Mouse (Mus musculus): ENCODE measurements around the gene Sema6c.
A peak's percentile ranks its signal among the peaks of the same experiment; 100 is the strongest.
"Not testable (repeated sequence)": the region's sequence is repeated elsewhere in the genome, so short reads cannot be mapped to it uniquely, and the experiment has no call there.

The Sema6c gene

DNA sequence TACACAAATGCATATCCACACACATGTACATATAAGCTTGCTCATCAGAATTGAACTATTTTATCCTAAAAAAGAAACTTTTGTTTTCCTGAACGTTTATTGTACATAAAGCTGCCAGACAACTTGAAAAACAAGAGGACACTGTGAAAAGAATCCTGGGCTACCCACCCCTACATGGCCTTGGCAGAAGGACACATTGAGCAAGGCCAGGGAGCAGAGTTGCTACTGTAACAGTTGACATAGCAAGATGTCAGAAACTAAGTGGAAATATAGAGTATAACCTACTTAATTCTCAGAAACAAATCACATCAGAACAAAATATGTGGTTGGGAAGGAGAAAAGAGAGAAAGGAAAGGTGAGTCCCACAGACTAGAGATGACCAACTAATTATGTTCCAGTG, 21.6 kb downstream of the Sema6c start:
- DNase-seq (ENCODE audit: extremely low read depth, low read depth, low spot score): no peak

GRCm38 (mm10) chr3:95184796-95185577, 24.7 kb downstream of the Sema6c start:
- DNase-seq (ENCODE audit: extremely low read depth, low read depth, low spot score): no peak

DNA sequence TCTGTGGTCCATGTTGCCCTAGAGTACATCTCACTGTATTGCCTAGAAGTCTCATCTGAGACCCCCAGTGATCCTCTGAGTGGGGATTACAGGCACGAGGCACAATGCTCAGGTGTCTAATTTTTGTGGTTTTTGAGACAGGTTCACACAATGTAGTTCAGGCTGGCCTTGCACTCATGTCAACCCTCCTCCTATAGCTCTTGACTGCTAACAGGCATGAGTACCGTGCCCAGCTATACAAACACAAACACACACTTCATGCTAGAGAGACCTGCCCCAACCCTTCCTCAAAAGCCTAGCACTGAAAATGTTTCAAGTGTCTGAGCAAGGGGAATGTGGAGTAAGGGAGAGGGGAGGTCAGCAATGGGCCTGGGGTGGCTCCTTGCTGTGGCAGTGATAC, 25.8 kb downstream of the Sema6c start:
- DNase-seq (ENCODE audit: extremely low read depth, low read depth, low spot score): no peak

DNA sequence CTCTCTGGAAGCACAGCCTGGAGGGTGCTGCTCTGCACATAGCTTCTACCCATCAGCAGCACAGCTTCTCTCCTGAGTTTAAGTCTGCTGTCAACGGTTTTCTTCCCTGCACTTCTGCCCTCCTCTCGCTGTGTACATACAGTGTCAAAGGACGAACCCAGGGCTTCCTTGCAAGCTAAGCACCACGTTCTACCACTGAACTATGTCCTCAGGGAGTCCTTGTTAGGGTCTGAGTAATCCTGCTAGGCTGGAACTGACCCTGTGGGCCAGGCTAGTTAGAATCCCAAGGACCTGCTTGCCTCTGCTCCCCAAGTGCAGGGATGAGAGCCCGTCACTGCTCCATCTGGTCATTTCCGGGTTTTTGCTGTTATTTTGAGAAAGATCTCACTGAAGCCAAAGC, 26.6 kb downstream of the Sema6c start:
- no peak for DNase-seq (ENCODE audit: extremely low read depth, low read depth, low spot score)

GRCm38 (mm10) chr3:95194721-95195135, 34.5 kb downstream of the Sema6c start:
- peak; percentile 78 for DNase-seq (ENCODE audit: extremely low read depth, low read depth, low spot score)

GRCm38 (mm10) chr3:95195772-95196171, 35.5 kb downstream of the Sema6c start:
- no peak for DNase-seq (ENCODE audit: extremely low read depth, low read depth, low spot score)

GRCm38 (mm10) chr3:95199101-95199500, 38.8 kb downstream of the Sema6c start:
- no peak for DNase-seq (ENCODE audit: extremely low read depth, low read depth, low spot score)

DNA sequence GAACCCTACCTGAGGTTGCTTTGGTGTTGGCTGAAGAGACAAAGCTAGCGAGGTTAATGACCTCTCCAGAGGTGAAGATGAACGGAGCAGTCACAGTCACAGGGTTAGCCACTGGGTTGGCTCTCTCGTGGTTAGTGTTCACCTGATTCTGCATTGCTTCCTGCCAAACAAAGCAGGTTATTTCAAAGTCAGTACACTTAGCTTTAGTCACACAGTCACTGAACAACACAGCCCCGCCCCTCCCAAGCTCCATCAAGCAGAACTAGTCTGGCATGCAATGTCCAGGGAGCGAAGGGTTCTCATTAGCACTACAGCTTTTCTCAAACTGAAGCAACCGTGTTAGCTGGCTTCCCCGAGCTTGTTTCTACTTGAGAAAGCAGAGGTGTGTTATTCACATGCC, 39.9 kb downstream of the Sema6c start:
- DNase-seq (ENCODE audit: extremely low read depth, low read depth, low spot score): no peak

DNA sequence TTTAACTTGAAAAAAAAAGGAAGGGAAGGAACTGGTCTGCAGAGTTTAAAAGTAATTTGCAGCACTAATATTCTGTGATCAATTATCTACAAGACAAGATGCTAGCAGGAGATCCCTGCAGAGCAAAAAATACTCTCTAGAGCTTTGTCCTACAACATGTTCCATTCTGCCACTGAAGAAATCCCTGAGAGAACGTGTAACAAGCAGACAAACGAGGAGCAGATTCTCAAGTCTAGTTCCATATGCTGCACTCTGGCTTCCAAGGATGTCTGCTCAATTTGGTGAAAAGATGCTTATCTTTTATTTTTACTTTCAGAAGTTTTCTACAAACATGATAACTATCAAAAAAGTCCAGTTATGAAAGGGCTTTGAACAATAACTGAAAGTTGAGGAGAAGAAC, 40.3 kb downstream of the Sema6c start:
- no peak for DNase-seq (ENCODE audit: extremely low read depth, low read depth, low spot score)

- no peak for DNase-seq (ENCODE audit: extremely low read depth, low read depth, low spot score)
These were observed 43.6 kb downstream of the Sema6c start for GRCm38 (mm10) chr3:95203880-95204279.

DNA sequence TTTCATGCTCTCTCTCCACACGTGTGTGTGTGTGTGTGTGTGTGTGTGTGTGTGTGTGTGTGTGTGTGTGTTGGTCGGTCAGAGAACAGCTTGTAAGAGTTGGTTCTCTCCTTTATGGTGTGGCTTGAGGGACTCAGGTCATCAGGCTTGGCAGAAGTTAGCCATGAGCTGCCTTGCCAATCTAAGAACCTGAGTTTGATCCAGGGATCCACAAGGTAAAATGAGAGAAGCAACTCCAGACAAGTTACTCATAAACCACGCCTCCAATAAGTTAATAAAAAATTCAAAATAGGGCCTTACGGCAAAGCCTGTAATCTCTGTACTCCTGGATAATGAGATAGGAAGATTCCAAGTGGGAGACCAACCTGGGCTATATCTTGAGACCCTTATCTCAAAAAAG, 48.0 kb downstream of the Sema6c start:
- no peak for DNase-seq (ENCODE audit: extremely low read depth, low read depth, low spot score)

- no peak for DNase-seq (ENCODE audit: extremely low read depth, low read depth, low spot score)
These were observed 50.3 kb downstream of the Sema6c start for GRCm38 (mm10) chr3:95210585-95210984.

GRCm38 (mm10) chr3:95212889-95213608, 52.8 kb downstream of the Sema6c start:
- not testable (repeated sequence) for DNase-seq (ENCODE audit: extremely low read depth, low read depth, low spot score)

DNA sequence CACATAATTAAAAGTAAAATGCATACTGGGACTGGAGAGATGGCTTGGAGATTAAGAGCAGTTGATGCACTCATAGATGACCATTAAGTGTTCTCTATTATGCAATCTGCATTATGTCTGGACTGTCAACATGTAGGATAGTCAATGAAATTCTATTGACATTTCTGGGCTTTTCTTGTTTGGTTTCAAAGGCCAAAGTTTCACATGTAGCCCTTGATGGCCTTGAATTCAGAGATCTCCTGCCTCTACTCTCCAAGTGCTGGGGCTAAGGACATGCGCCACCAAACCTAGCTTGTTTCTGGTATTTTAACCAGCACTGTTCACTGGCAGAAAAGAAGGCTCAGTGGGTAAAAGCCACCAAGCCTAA, 53.3 kb downstream of the Sema6c start:
- DNase-seq (ENCODE audit: extremely low read depth, low read depth, low spot score): no peak

DNA sequence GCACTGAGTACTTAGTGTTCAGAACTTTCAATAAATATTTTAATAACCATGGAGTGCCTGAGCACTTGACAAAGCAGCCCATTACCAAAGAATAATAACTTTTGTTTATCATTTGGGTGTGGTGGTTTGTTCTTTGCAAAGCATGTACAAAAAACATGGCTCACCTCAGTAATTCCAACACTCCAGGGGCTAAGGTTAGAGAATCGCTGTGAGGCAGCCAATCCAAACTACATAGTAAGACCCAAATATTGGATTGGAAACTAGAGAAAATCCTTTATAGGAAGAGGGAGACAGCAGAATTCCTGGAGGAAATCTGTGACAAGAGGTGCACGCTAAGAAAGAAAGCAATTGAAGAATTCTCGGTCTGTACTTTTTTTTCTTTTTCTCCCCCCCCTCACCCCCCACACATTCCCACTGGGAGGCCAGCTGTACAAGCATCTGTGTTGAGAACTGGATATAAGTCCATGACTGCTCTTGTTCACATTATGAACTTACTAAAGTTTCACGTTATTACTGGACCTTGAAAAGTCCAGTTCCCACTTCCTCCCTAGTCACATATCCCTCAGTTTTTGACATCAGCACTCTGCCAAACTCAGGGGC, 56.5 kb downstream of the Sema6c start:
- no peak for DNase-seq (ENCODE audit: extremely low read depth, low read depth, low spot score)

DNA sequence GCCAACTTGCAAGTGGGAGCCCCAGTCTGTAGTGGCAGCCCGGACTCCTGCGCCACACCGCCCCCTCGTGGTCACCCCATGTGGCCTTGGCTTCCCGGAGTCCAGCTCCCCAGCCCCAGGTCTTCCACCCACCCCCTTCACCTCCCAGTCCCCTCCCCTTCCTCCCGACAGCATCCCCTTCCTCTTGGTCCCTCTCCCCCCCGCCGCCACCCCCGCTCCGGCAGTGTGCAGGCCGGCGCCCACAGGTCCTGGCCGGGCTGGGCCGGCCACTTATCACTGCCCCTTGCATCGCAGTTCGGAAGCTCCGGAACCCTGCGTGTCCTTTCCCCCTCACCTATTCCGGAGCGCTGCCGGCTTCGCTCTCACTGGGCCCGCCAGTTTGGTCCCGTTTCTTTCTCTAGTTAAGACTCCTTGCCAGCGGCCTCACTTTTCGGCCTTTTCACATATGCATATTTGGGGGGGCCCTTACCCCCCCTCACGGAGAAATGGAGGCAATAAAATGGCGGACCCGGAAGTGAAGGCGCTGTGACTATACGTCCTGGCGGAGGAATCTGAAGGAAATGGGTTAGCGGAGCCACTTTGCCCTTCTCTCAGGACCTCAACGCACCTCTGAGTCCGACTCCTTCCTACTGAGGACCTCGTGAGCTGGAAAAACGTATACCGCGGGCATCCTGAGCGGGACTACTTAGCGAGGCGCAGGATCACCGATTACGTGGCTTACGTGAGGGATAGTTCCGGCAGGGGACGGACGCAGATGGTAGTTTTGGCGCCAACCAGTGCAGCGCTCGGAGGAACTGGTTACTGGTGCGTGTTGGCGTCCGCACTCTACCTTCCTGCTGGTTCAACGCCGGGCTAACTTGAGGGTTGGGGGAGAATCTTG, 57.2 kb downstream of the Sema6c start, which contains the start of gene Gabpb2:
Gene Gabpb2, minus strand, starts transcription at position 662 of the 880 bp plus-strand sequence.
- no peak for DNase-seq (ENCODE audit: extremely low read depth, low read depth, low spot score)

GRCm38 (mm10) chr3:95218466-95219137, 58.3 kb downstream of the Sema6c start:
- no peak for DNase-seq (ENCODE audit: extremely low read depth, low read depth, low spot score)

DNA sequence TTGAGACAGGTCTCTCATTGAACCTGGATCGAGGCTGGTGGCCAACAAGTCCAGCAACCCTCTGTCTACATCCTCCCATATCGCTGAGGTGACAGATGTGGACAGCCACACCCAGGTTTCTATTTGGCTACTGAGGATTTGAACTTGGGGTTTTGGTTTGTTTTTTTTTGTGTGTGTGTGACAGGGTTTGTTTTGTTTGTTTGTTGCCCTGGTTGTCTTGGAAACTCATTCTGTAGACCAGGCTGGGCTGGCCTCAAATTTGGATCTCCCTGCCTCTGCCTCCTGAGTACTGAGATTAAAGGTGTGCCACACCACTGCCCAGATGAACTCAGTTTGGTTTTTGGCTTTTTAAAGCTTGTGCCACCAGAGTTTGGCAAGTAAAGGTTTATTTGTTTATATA, 62.8 kb downstream of the Sema6c start:
- DNase-seq (ENCODE audit: extremely low read depth, low read depth, low spot score): no peak

Data from fat pad, adult 2 months (tissue).